Mouse (Mus musculus) layer of hippocampus, adult 9-10 months (tissue): ENCODE measurements at regions not wholly inside any gene's neighbourhood (a gene's known extent, or its start where the extent isn't known, plus 50 kb on each side); places are given as distances from the start of the nearest gene placed in this dataset.
A peak's percentile ranks its signal among the peaks of the same experiment; 100 is the strongest.

Experiments
- DNase-seq: peaks from one replicate; pipeline ENCODE4 v3.0.0; 2022; ENCODE audit warnings: low spot score

- DNase-seq, result no peak
Observed at GRCm38 (mm10) chr11:19827996-19828395, 96.2 kb upstream of the Spred2 start.

- no peak for DNase-seq
Observed at GRCm38 (mm10) chr11:19828959-19829401, 95.2 kb upstream of the Spred2 start.

GRCm38 (mm10) chr11:19829564-19830279, 94.5 kb upstream of the Spred2 start:
- DNase-seq, result no peak

GRCm38 (mm10) chr11:19830280-19831062, 93.7 kb upstream of the Spred2 start:
- peak; percentile 44 for DNase-seq

- no peak for DNase-seq
Observed at GRCm38 (mm10) chr11:19834561-19834960, 89.6 kb upstream of the Spred2 start.

- DNase-seq, result peak; percentile 47
Observed at GRCm38 (mm10) chr11:19835221-19835745, 88.9 kb upstream of the Spred2 start.

GRCm38 (mm10) chr11:19838932-19839331, 85.2 kb upstream of the Spred2 start:
- no peak for DNase-seq

- no peak for DNase-seq
Observed at GRCm38 (mm10) chr11:19843084-19843483, 81.1 kb upstream of the Spred2 start.

GRCm38 (mm10) chr11:19847910-19848309, 76.3 kb upstream of the Spred2 start:
- DNase-seq, result no peak

- no peak for DNase-seq
Observed at GRCm38 (mm10) chr11:19848412-19848811, 75.8 kb upstream of the Spred2 start.

- no peak for DNase-seq
Observed at GRCm38 (mm10) chr11:19849347-19849811, 74.8 kb upstream of the Spred2 start.

GRCm38 (mm10) chr11:19849844-19850420, 74.2 kb upstream of the Spred2 start:
- no peak for DNase-seq

- DNase-seq, result no peak
Observed at GRCm38 (mm10) chr11:19851022-19851615, 73.1 kb upstream of the Spred2 start.

- DNase-seq, result no peak
Observed at GRCm38 (mm10) chr11:19861596-19861995, 62.6 kb upstream of the Spred2 start.

- no peak for DNase-seq
Observed at GRCm38 (mm10) chr11:19863327-19863726, 60.8 kb upstream of the Spred2 start.

GRCm38 (mm10) chr11:19866262-19866661, 57.9 kb upstream of the Spred2 start:
- DNase-seq, result no peak

GRCm38 (mm10) chr11:19869671-19870070, 54.5 kb upstream of the Spred2 start:
- DNase-seq, result no peak

GRCm38 (mm10) chr11:19870136-19870535, 54.0 kb upstream of the Spred2 start:
- no peak for DNase-seq

- DNase-seq, result no peak
Observed at GRCm38 (mm10) chr11:19873796-19874195, 50.4 kb upstream of the Spred2 start.
